Mouse (Mus musculus) liver, embryonic 16.5 days (tissue): Measurements from ENCODE around the gene Stk24. TPM values are rescaled to one million over a fixed set of nuclear protein-coding genes. Genes with fewer than 3 reads are reported as not detected.

Experiments used
- ATAC-seq: fragments of 200-750 bp; cut with Nextera tagmentation; 2 replicates; pipeline ENCODE4 v1.8.0; 2017; ENCODE audit warnings: low read depth, mild to moderate bottlenecking, moderate number of reproducible peaks, moderate library complexity
- H3K27ac ChIP-seq: fragments of 300-500 bp; sonication (generic); 2 replicates; pipeline ENCODE4 v1.5.1; 2014; ENCODE audit warnings: mild to moderate bottlenecking, low read length
- H3K27me3 ChIP-seq: fragments of 300-500 bp; sonication (generic); 2 replicates; pipeline ENCODE4 v1.6.1; 2014; ENCODE audit warnings: low read depth, low read length, mixed read lengths; ENCODE audit not compliant: control insufficient read depth, insufficient read depth
- H3K36me3 ChIP-seq: fragments of 300-500 bp; sonication (generic); 2 replicates; pipeline ENCODE4 v1.6.1; 2014; ENCODE audit warnings: mild to moderate bottlenecking; ENCODE audit not compliant: control insufficient read depth, insufficient read depth
- H3K4me1 ChIP-seq: fragments of 300-500 bp; sonication (generic); 2 replicates; pipeline ENCODE4 v1.6.1; 2014; ENCODE audit warnings: low read depth, low read length, mixed read lengths; ENCODE audit not compliant: control insufficient read depth
- H3K4me2 ChIP-seq: fragments of 300-500 bp; sonication (generic); 2 replicates; pipeline ENCODE4 v1.6.1; 2014; ENCODE audit warnings: low read depth, low read length, mixed read lengths
- H3K4me3 ChIP-seq: fragments of 300-500 bp; sonication (generic); 2 replicates; pipeline ENCODE4 v1.5.1; 2014; ENCODE audit warnings: low read depth, mild to moderate bottlenecking, low read length
- H3K9ac ChIP-seq: fragments of 300-500 bp; sonication (generic); 2 replicates; pipeline ENCODE4 v1.6.1; 2014; ENCODE audit warnings: low read depth, low read length
- H3K9me3 ChIP-seq: fragments of 300-500 bp; sonication (generic); replicated peaks from 2 replicates; pipeline ENCODE4 v1.6.1; 2016; ENCODE audit warnings: low read length; ENCODE audit not compliant: control insufficient read depth
- WGBS: fragments of 180-500 bp; shearing (Covaris S2); extraction: QIAGEN DNeasy Blood & Tissue Kit; methylation state at CpG from one replicate; pipeline ENCODE4 v1.1.7; 2014; ENCODE audit not compliant: insufficient replicate concordance; 5-methylcytosine and 5-hydroxymethylcytosine counted together
- polyA plus RNA-seq: library from polyadenylated mRNA; unstranded; fragments of >200 nt; fragmentation: Nextera tagmentation; extraction: Ambion mirVana; gene quantifications from 2 replicates; pipeline ENCODE4 v1.2.1, GENCODE M21; 2015

The Stk24 gene
- polyA plus RNA-seq, 1 experiment from 2014 or later: 26.1 TPM

GRCm38 (mm10) chr14:121351737-121352136, 28.1 kb downstream of the Stk24 start:
- Histone ChIP-seq H3K4me3 (no peak overlapping the region), H3K9me3 (no peaks in the 10 kb centered on the region), H3K36me3 (no peaks in the 10 kb centered on the region), H3K4me2 (no peak overlapping the region), H3K27me3 (no peaks in the 10 kb centered on the region), H3K4me1 (peaks cover 78% of the 10 kb centered on the region), H3K27ac (peak overlapping the region; percentile 54), H3K9ac (no peak overlapping the region)
- ATAC-seq: no peak
- WGBS: 90% methylated on average over 4 of the region's 4 CpGs

- H3K4me1 ChIP-seq: peaks cover 75% of the 10 kb centered on the region
- H3K4me3 ChIP-seq: no peak overlapping the region
- H3K9me3 ChIP-seq: no peaks in the 10 kb centered on the region
- H3K27me3 ChIP-seq: no peaks in the 10 kb centered on the region
- H3K4me2 ChIP-seq: no peak overlapping the region
- 83% methylated on average over 8 of the region's 8 CpGs for WGBS
- H3K36me3 ChIP-seq: no peaks in the 10 kb centered on the region
- no peak for ATAC-seq
- no peak overlapping the region for H3K27ac ChIP-seq
- H3K9ac ChIP-seq: no peak overlapping the region
These were observed 29.8 kb downstream of the Stk24 start for GRCm38 (mm10) chr14:121350011-121350410.

GRCm38 (mm10) chr14:121349291-121349690, 30.5 kb downstream of the Stk24 start:
- WGBS: 76% methylated on average over 5 of the region's 5 CpGs

GRCm38 (mm10) chr14:121348256-121348655, 31.6 kb downstream of the Stk24 start:
- H3K9ac ChIP-seq: no peak overlapping the region
- H3K4me2 ChIP-seq: no peak overlapping the region
- no peak overlapping the region for H3K4me3 ChIP-seq
- H3K4me1 ChIP-seq: peaks cover 61% of the 10 kb centered on the region
- H3K9me3 ChIP-seq: no peaks in the 10 kb centered on the region
- H3K27me3 ChIP-seq: no peaks in the 10 kb centered on the region
- H3K27ac ChIP-seq: no peak overlapping the region
- H3K36me3 ChIP-seq: no peaks in the 10 kb centered on the region
- ATAC-seq: peak; percentile 3; the same call in 1 of the 2 replicates
- WGBS: 60% methylated on average over 8 of the region's 8 CpGs

More at GRCm38 (mm10) chr14:121349291-121349690, 30.5 kb downstream of the Stk24 start:
- H3K9me3 ChIP-seq: no peaks in the 10 kb centered on the region
- no peak overlapping the region for H3K9ac ChIP-seq
- 0 out of 2 replicates have a peak overlapping the region, but pooled peaks have one; percentile 15 for H3K27ac ChIP-seq
- ATAC-seq: no peak
- no peaks in the 10 kb centered on the region for H3K36me3 ChIP-seq
- H3K4me2 ChIP-seq: no peak overlapping the region
- no peaks in the 10 kb centered on the region for H3K27me3 ChIP-seq
- H3K4me1 ChIP-seq: peaks cover 69% of the 10 kb centered on the region
- H3K4me3 ChIP-seq: no peak overlapping the region

GRCm38 (mm10) chr14:121347134-121347533, 32.7 kb downstream of the Stk24 start:
- Histone ChIP-seq H3K9ac (no peak overlapping the region), H3K27ac (no peak overlapping the region)

GRCm38 (mm10) chr14:121346654-121347053, 33.2 kb downstream of the Stk24 start:
- ATAC-seq: no peak
- peaks cover 44% of the 10 kb centered on the region for H3K4me1 ChIP-seq
- H3K27me3 ChIP-seq: no peaks in the 10 kb centered on the region

More at GRCm38 (mm10) chr14:121347134-121347533, 32.7 kb downstream of the Stk24 start:
- Histone ChIP-seq H3K4me3 (no peak overlapping the region), H3K36me3 (no peaks in the 10 kb centered on the region), H3K4me1 (peaks cover 49% of the 10 kb centered on the region), H3K4me2 (no peak overlapping the region), H3K9me3 (no peaks in the 10 kb centered on the region), H3K27me3 (no peaks in the 10 kb centered on the region)
- 75% methylated on average over 10 of the region's 10 CpGs for WGBS
- ATAC-seq: no peak

GRCm38 (mm10) chr14:121346053-121346452, 33.8 kb downstream of the Stk24 start:
- Histone ChIP-seq H3K36me3 (no peaks in the 10 kb centered on the region), H3K9me3 (no peaks in the 10 kb centered on the region), H3K9ac (no peak overlapping the region), H3K4me2 (no peak overlapping the region), H3K4me3 (no peak overlapping the region), H3K4me1 (peaks cover 38% of the 10 kb centered on the region), H3K27me3 (no peaks in the 10 kb centered on the region), H3K27ac (no peak overlapping the region)
- peak; percentile 58 for ATAC-seq
- WGBS: 47% methylated on average over 4 of the region's 4 CpGs

More at GRCm38 (mm10) chr14:121346654-121347053, 33.2 kb downstream of the Stk24 start:
- 66% methylated on average over 4 of the region's 4 CpGs for WGBS
- Histone ChIP-seq H3K9me3 (no peaks in the 10 kb centered on the region), H3K9ac (no peak overlapping the region), H3K27ac (no peak overlapping the region), H3K4me3 (no peak overlapping the region), H3K36me3 (no peaks in the 10 kb centered on the region), H3K4me2 (no peak overlapping the region)

- Histone ChIP-seq H3K4me2 (no peak overlapping the region), H3K9me3 (no peaks in the 10 kb centered on the region), H3K27me3 (no peaks in the 10 kb centered on the region), H3K9ac (no peak overlapping the region), H3K4me1 (peaks cover 41% of the 10 kb centered on the region), H3K36me3 (no peaks in the 10 kb centered on the region), H3K4me3 (no peak overlapping the region), H3K27ac (no peak overlapping the region)
- ATAC-seq: no peak
- 58% methylated on average over 5 of the region's 5 CpGs for WGBS
These were observed 34.9 kb downstream of the Stk24 start for GRCm38 (mm10) chr14:121344928-121345327.

- no peaks in the 10 kb centered on the region for H3K36me3 ChIP-seq
- H3K4me3 ChIP-seq: no peak overlapping the region
- H3K27me3 ChIP-seq: no peaks in the 10 kb centered on the region
- ATAC-seq: no peak
- H3K9me3 ChIP-seq: no peaks in the 10 kb centered on the region
- H3K27ac ChIP-seq: no peak overlapping the region
- H3K4me2 ChIP-seq: no peak overlapping the region
- 76% methylated on average over 3 of the region's 3 CpGs for WGBS
- no peak overlapping the region for H3K9ac ChIP-seq
- peaks cover 29% of the 10 kb centered on the region for H3K4me1 ChIP-seq
These were observed 36.9 kb downstream of the Stk24 start for GRCm38 (mm10) chr14:121342885-121343284.
